Mouse (Mus musculus) adrenal gland, adult 8-10 months (tissue): ENCODE data around the gene Eif3g. TPM values are rescaled to one million over a fixed set of nuclear protein-coding genes. Genes with fewer than 3 reads are reported as not detected.
A peak's percentile ranks its signal among the peaks of the same experiment; 100 is the strongest.

Source experiments
- DNase-seq: peaks from one replicate; pipeline ENCODE4 v3.0.0; 2022
- total RNA-seq, 4 experiments: library from RNA; stranded (reverse); gene quantifications; 2 replicates each; pipeline ENCODE4 v1.2.4; 2022

Eif3g gene
- 100 to 1,000 TPM; 152 to 182 (median 170) TPM for total RNA-seq

- peak; percentile 76 for DNase-seq
Measured at GRCm38 (mm10) chr9:20898511-20899073, at the start of gene Eif3g. Eif3g (minus strand) TSS chr9:20898623.

- no peak for DNase-seq
Measured at GRCm38 (mm10) chr9:20946066-20946880, 47.9 kb upstream of the Eif3g start.

GRCm38 (mm10) chr9:20944697-20945370 lies 46.4 kb upstream of the Eif3g start:
- DNase-seq = no peak

GRCm38 (mm10) chr9:20943911-20944310 lies 45.5 kb upstream of the Eif3g start:
- no peak for DNase-seq

GRCm38 (mm10) chr9:20943396-20943795 lies 45.0 kb upstream of the Eif3g start:
- DNase-seq = peak; percentile 85

GRCm38 (mm10) chr9:20923258-20923657 lies 24.8 kb upstream of the Eif3g start:
- no peak for DNase-seq

- DNase-seq = no peak
Measured at GRCm38 (mm10) chr9:20916160-20916559, 17.7 kb upstream of the Eif3g start.

GRCm38 (mm10) chr9:20909948-20910347 lies 11.5 kb upstream of the Eif3g start:
- no peak for DNase-seq

- DNase-seq = no peak
Measured at GRCm38 (mm10) chr9:20902174-20902491, 3.7 kb upstream of the Eif3g start.

- no peak for DNase-seq
Measured at GRCm38 (mm10) chr9:20901466-20902173, 3.2 kb upstream of the Eif3g start.

GRCm38 (mm10) chr9:20897736-20898510 lies 500 bp downstream of the Eif3g start:
- no peak for DNase-seq

GRCm38 (mm10) chr9:20895382-20895781 lies 3.0 kb downstream of the Eif3g start:
- no peak for DNase-seq

- no peak for DNase-seq
Measured at GRCm38 (mm10) chr9:20894629-20895028, 3.8 kb downstream of the Eif3g start.

GRCm38 (mm10) chr9:20893590-20894343 lies 4.7 kb downstream of the Eif3g start:
- no peak for DNase-seq

- DNase-seq = no peak
Measured at GRCm38 (mm10) chr9:20893069-20893468, 5.4 kb downstream of the Eif3g start.

GRCm38 (mm10) chr9:20892104-20892653 lies 6.2 kb downstream of the Eif3g start:
- DNase-seq = no peak

GRCm38 (mm10) chr9:20891339-20892103 lies 6.9 kb downstream of the Eif3g start:
- DNase-seq = no peak

GRCm38 (mm10) chr9:20890411-20890810 lies 8.0 kb downstream of the Eif3g start:
- DNase-seq = no peak

GRCm38 (mm10) chr9:20889185-20890141 lies 9.0 kb downstream of the Eif3g start:
- no peak for DNase-seq
